Mouse (Mus musculus) macrophage (primary cell): Measurements from ENCODE around the gene 6330403K07Rik. TPM values are rescaled to one million over a fixed set of nuclear protein-coding genes. Genes with fewer than 3 reads are reported as not detected.
A peak's percentile ranks its signal among the peaks of the same experiment; 100 is the strongest.

Source experiments
- H3K27ac ChIP-seq: fragments of 350-480 bp; formaldehyde crosslinking; 2 replicates; pipeline ENCODE4 v1.9.0; 2021
- H3K36me3 ChIP-seq: fragments of 350-480 bp; formaldehyde crosslinking; 2 replicates; pipeline ENCODE4 v1.9.0; 2021; ENCODE audit errors: inconsistent target
- H3K4me3 ChIP-seq: fragments of 350-480 bp; formaldehyde crosslinking; 2 replicates; pipeline ENCODE4 v1.9.0; 2021; ENCODE audit errors: inconsistent target
- H3K79me2 ChIP-seq: fragments of 350-480 bp; formaldehyde crosslinking; 2 replicates; pipeline ENCODE4 v1.9.0; 2021; ENCODE audit errors: inconsistent target
- WGBS: methylation state at CpG from one replicate; pipeline ENCODE4 v1.1.7; 2026; ENCODE audit warnings: inconsistent platforms; ENCODE audit not compliant: missing documents; 5-methylcytosine and 5-hydroxymethylcytosine counted together
- polyA plus RNA-seq: library from polyadenylated mRNA; stranded (reverse); fragments of 250-400 nt; gene quantifications from 3 replicates; pipeline ENCODE4 v1.2.4, GENCODE M21; 2018; ENCODE audit warnings: inconsistent platforms
- total RNA-seq, 78 experiments: library from RNA; depleted of rRNA; stranded (reverse); fragments of 250-400 nt; gene quantifications; 1 replicate in 9 of 78; 2 replicates in 24 of 78; 3 replicates in 43 of 78; 4 replicates in 2 of 78; pipeline ENCODE4 v1.2.4; 2018; ENCODE audit warnings: inconsistent platforms in 56 of 78

The 6330403K07Rik gene
- total RNA-seq (2018; cell fraction: chromatin; rRNA removed), result 1 to 10 TPM in 1 of 26 experiments, not detected in 25; 4.7 TPM
- total RNA-seq (2018; cell fraction: cytosol; rRNA removed), result not detected
- not detected for total RNA-seq (2018; cell fraction: nucleus; rRNA removed)
- polyA plus RNA-seq, result not detected in 3 replicates

DNA sequence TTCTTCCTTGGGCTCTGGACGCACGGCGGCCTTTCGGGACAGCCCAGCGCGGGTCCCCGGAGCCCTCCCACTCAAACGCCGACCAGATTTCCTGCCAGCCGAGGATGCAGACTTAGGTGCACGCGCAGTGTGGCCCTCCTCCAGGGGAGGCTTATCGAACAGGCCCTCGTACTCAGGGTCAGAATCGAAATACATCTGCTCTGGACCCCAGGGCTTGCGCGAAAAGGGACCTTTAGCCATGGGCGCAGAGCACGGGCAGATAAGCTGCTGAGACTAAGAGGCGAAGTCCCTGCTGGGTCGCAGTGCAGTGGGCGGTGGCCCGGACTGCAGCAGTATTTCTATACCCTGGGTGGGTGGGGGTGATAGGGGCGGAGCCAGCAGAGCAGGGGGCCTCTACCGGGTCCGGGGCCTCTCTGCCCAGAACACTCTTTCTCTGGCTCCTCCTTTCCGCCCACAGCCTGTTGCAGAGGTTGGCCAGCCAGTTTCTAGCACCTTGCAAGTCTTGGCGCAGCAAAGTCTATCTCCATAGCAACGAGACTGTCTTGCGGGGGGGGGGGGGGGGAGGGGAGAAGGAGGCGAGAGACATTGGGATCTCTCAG lies at the start of gene 6330403K07Rik:
6330403K07Rik (minus strand) TSS at position 351 of the 599 bp plus-strand sequence.
- no peak within 1 kb of the TSS for H3K4me3 ChIP-seq
- H3K79me2 ChIP-seq, result no peaks in the 10 kb centered on the region
- no peaks in the 10 kb centered on the region for H3K36me3 ChIP-seq
- WGBS, result 10% methylated on average over 25 of the region's 31 CpGs
- H3K27ac ChIP-seq, result no peak within 1 kb of the TSS

DNA sequence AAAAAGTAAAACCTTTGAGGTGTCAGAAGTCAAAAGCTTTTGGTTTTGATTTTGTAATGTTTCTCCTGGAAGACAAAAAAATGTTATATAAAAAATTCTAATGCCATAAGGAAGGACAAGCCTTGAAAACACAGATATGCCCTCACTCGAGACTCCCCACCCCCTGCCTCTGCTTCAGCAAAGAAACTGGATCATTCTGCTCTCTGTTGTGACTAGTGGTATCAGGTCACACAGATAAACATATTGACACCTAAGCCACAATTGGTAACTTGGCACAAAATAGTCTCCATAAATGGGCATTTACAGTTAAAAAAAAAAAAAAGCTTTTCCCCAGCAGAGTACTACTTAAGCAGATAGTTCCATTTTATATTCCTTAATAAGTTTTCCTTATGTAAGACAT lies 43.0 kb upstream of the 6330403K07Rik start:
- no peak overlapping the region for H3K4me3 ChIP-seq
- no peak overlapping the region for H3K27ac ChIP-seq
- H3K79me2 ChIP-seq, result no peaks in the 10 kb centered on the region
- H3K36me3 ChIP-seq, result no peaks in the 10 kb centered on the region
- WGBS, result 100% methylated on average over 1 of the region's 1 CpGs

DNA sequence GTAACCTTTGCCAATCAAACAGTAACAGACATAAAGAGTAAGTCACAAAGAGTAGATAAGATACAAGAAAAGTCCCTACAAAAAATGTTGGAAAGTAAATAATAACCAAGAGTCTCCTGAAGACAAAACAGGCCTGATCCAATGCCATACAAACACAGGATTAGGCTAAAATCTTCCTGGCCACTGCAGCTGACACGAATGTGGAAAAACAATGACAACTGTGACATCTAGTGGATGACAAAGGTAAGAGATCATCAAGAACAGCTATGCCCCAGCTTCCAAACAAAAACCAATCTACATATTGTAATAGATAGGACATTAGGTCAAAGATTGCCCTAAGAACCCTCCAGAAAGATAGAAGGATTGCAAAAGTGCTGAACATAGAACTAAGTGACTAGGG lies 19.2 kb upstream of the 6330403K07Rik start:
- no peaks in the 10 kb centered on the region for H3K36me3 ChIP-seq
- 0% methylated on average over 1 of the region's 1 CpGs for WGBS

DNA sequence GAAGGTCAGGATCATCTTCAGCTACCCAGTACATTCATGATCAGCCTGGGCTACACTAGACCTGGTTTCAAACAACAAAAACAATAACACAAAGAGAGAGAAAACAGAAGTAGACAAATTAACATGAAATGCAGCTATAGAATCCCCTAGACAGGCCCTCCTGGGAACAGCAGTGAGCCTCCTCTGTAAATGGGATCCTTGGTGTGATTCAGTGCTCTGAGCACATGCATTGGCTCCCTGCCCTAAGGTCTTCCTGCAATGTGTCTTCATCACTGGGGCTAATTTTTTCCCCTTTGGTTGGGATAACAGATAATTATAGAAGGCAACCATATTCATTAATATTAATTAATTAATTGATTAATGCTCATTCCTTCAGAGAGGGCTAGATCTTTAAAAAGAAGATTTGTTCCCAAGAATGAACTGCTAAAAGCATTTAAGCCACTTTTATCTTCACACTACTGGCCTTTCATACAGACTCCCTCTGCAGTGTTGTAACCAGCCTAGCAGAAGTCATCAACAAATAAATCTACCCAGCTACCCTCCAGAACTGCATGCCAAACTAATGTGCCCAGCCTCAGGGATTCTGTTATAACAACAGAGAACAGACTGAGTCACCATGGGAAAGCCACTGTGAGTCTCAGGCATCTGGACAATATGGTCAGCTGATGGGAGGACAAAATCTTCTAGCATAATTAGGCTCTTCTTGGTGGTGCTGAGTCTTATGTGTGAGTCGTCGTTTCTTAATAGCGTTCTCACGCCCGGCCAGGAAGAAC lies 6.4 kb upstream of the 6330403K07Rik start:
- Histone ChIP-seq H3K27ac (no peak overlapping the region), H3K36me3 (no peaks in the 10 kb centered on the region), H3K79me2 (no peaks in the 10 kb centered on the region), H3K4me3 (no peak overlapping the region)
- 100% methylated on average over 3 of the region's 5 CpGs for WGBS

More for the DNA sequence above, 19.2 kb upstream of the 6330403K07Rik start:
- Histone ChIP-seq H3K27ac (no peak overlapping the region), H3K79me2 (no peaks in the 10 kb centered on the region), H3K4me3 (no peak overlapping the region)

DNA sequence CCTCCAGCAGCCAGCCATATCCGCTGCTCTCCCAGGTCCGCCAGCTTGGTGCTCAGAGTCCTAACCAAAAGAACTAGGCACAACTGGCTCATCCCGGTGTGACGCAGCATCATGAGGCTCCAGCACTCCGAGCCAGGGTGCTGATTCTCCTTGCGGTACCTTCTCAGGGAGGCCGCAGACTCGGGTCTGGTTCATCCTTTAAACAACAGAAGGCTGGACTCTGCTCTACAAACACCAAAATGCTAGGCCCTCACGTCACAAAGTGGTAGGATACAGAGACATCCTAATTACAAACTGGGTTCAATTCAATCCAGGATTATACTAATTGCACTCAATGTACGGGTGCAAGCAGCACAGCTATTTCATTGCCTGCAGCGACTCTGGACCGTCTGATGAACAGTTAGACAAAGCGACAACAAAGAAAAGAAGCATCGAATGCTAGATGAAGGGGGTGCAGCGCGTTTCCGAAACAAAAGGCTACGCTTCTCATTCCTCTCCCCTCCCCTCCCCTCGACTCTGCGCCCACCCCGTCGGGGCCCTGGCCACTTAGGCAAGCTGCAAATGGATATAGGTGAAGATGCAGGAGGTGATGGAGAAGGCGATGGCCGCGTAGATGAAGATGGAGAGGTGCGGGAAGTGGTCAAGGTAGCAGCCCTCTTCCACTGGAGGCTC lies 686 bp downstream of the 6330403K07Rik start:
- WGBS, result 51% methylated on average over 19 of the region's 26 CpGs

DNA sequence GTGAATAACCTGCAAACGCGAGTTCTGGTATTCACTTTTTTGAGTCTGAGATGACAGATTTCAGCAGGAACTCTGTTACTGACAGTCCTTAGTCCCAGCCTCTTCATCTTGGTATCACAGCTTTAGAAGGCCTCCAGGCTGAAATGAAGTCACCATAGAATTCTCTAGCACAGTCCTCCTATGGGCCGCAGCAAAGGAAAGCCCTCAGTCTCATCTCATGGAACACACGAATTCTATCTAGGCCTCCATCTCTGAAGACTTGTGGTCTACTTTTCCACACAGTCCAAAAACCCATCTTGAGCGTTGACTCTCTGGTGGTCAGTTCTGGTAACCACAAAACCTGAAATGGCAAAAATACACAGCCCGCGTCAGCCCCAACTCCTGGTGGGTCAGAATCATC lies 1.2 kb downstream of the 6330403K07Rik start:
- Histone ChIP-seq H3K4me3 (no peak overlapping the region), H3K79me2 (no peaks in the 10 kb centered on the region), H3K27ac (no peak overlapping the region), H3K36me3 (peaks cover 3% of the 10 kb centered on the region; the same call in 1 of the 2 replicates)
- 90% methylated on average over 7 of the region's 7 CpGs for WGBS

More for the DNA sequence above, 686 bp downstream of the 6330403K07Rik start:
- Histone ChIP-seq H3K36me3 (no peaks in the 10 kb centered on the region), H3K27ac (no peak overlapping the region), H3K79me2 (no peaks in the 10 kb centered on the region), H3K4me3 (no peak overlapping the region)

DNA sequence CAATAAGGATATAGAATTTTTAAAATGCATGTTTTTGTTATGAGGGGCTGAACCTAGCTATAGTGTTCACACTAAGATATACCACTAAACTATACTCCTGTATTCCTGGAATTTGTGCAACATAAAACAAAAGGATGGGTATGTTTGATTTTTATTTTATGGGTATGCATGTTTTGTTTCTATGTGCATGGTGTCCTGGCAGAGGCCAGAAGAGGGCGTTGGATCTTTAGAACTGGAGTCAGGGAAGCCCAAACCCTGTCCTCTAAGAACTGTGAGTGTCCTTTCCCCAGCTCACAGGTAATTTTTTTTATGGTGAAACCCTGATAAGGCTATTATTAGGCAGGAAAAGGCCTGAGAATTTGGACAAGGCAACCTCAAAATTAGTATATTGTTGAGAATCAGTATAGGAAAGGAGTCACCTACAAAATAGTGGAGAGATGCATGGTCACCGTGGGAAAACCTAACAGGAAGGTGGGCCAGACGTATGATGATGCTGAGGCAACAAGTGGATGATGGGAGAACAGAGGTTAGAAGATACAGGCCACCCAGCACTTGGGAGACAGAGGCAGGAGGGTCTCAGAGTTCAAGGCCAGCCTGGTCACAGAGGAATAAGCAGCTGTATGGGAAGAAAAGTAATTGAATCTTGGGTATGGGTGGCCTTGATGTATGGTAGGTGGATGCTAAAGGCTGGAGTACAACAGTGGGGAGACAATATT lies 3.8 kb downstream of the 6330403K07Rik start:
- no peak overlapping the region for H3K4me3 ChIP-seq
- peaks cover 8% of the 10 kb centered on the region; the same call in 1 of the 2 replicates for H3K79me2 ChIP-seq
- peaks cover 28% of the 10 kb centered on the region for H3K36me3 ChIP-seq
- no peak overlapping the region for H3K27ac ChIP-seq
- WGBS, result 78% methylated on average over 3 of the region's 3 CpGs

DNA sequence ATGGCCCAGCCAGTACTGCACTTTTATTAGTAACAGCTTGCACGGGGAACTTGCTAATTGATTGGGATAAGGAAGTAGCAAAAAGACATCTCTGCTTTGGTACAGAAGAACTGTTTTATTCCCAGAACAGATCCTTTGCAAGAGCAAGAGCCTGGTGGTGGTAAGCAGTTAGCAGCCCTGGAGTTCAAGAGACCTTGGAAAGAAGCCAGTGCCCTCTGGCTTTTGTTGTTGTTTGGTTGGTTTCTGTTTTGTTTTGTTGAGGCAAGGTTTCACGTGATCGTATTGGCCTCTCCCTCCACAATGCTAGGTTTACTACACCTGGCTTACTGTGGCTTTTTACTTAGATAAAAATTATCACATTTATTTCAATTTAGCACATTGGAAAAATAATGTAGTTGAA lies 5.0 kb downstream of the 6330403K07Rik start:
- H3K36me3 ChIP-seq, result peaks cover 34% of the 10 kb centered on the region
- WGBS, result 79% methylated on average over 3 of the region's 3 CpGs

DNA sequence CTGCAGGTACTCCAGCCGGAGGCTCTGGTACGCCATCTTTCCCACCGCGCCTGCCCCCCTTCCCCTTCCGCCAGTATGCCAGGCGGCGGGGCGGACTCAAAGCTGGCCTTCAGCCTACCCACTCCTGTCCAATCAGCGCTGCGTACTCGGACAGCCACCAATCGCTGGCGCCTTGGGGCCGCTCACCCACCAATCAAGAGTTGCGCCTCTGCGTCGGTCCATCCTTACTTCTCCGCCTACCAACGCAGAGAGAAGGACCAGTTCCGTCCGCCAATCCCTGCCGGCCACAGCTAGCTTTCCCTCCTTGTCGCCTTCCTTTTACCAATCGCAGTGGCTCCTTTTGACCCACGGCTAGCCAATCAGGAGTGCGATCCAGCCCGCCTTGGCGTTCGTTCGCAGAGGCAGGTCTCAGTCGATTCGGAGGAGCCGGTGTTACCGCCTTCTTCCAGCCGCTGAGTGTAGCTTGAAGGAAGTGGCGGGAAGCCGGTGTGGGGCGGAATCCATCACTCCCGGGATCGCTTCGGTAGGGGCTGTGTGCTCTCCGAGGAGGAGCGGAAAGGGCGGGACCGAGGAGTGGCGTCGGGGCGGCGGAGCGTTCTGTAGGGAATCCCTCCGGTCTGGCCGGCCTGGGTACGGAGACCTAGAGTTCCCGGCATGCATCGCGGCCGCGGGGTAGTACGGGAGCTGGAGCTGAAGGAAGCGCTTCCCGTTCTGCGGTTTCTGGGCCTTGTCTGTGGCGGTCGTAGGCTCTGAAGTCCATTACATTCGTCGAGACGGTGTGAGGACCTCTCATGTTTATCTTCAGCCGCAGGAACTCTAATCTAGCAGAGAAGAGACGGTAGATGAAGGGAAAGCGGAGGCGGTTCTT lies 13.9 kb downstream of the 6330403K07Rik start, which contains the start of the genes Mis12 and Derl2:
Mis12 (plus strand) TSS at position 411 of the 868 bp plus-strand sequence.
Derl2 (minus strand) TSS at position 641 of the 868 bp plus-strand sequence.
- WGBS, result under 1% methylated on average over 70 of the region's 71 CpGs
- H3K79me2 ChIP-seq, result peaks cover 93% of the 10 kb centered on the region
- peak within 1 kb of the TSS; percentile 99 for H3K4me3 ChIP-seq
- peaks cover 12% of the 10 kb centered on the region; the same call in 1 of the 2 replicates for H3K36me3 ChIP-seq
- H3K27ac ChIP-seq, result peak within 1 kb of the TSS; percentile 79

More for the DNA sequence above, 5.0 kb downstream of the 6330403K07Rik start:
- Histone ChIP-seq H3K4me3 (no peak overlapping the region), H3K79me2 (peaks cover 20% of the 10 kb centered on the region), H3K27ac (no peak overlapping the region)

DNA sequence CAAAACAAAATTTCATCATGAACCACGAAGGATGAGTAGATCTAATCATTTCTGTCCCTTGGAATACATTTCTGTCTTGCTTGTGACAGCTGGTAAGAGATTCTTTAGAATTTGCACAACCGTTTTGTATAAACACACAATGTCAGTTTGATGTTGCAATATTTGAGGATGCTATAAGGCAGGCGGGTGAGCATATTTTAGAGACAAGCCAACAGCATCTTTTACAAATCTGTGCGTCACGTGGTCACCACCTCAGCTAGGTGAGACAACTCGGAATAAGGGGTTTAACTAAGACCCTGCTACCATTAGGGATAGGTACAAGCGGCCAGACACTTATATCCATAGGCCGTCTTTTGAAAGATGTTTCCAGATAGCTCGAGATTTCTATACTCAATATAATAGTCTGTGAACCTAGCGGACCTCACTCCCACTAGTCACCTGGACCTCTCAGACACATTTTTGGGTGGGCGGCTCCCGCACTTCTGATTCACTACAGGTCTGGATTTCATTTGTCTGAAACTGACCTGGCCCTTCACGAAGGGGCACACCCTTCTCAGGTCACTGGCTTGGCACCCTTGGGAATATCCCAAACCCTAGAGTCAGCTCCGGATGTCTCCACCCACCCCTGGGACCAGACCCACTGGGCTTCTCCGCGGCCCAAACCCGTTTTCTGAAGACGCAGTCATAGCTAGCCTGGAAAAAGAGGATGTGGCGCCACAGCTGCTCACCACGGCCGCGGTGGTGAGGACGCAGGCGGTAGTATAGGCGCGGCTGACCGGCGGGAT lies 14.7 kb downstream of the 6330403K07Rik start:
- H3K27ac ChIP-seq, result peak overlapping the region; percentile 79
- 4% methylated on average over 28 of the region's 28 CpGs for WGBS
- H3K36me3 ChIP-seq, result peaks cover 16% of the 10 kb centered on the region; the same call in 1 of the 2 replicates
- H3K79me2 ChIP-seq, result peaks cover 93% of the 10 kb centered on the region
- H3K4me3 ChIP-seq, result peak overlapping the region; percentile 99

DNA sequence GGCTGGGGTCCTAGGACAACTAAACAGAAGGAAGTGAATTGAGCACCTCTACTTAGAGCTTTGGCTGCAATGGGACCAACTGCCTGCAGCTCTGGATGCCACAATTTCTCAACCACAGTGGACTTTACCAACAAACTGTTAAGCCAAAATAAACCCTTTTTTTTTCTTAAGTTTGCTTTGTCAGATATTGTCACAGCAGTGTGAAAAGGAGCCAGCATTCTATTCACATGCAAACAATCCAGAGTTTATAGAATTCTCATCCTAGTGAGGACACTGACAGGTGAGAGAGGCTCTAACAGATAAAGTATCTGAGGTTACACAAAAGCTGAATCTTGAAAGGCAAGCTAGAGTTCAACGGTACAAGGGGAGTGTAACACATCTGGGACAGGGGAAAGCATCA lies 16.3 kb downstream of the 6330403K07Rik start:
- Histone ChIP-seq H3K36me3 (peaks cover 29% of the 10 kb centered on the region; the same call in 1 of the 2 replicates), H3K79me2 (peaks cover 81% of the 10 kb centered on the region), H3K27ac (no peak overlapping the region), H3K4me3 (no peak overlapping the region)
- WGBS, result 100% methylated on average over 1 of the region's 1 CpGs

DNA sequence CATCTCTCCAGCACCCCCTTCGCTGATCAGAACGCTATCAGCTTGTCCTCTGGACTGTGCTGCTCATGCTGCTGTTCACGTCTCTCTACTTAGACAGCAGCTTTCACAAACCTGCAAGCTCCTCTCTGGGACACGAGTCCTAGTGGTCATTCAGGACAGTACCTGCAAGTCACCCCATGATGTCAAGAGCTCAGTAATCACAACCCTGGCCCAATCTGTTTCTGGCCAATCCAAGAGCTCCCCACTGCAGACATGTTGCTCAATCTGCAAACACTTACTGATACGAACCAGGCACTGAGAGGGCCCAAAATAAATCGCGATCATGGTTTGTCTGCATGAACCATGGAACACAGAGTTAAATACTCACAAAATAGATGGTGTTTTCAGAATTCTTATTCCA lies 20.6 kb downstream of the 6330403K07Rik start:
- no peak overlapping the region for H3K27ac ChIP-seq
- H3K4me3 ChIP-seq, result no peak overlapping the region
- peaks cover 45% of the 10 kb centered on the region for H3K79me2 ChIP-seq
- 98% methylated on average over 7 of the region's 7 CpGs for WGBS
- peaks cover 58% of the 10 kb centered on the region for H3K36me3 ChIP-seq
